Mouse (Mus musculus) lung, postnatal 0 days (tissue): Measurements from ENCODE around the gene Fdx1l.

ENCODE experiments used
- CTCF ChIP-seq: IDR thresholded peaks from 2 replicates; pipeline ENCODE4 v1.5.1; 2016; ENCODE audit warnings: antibody characterized with exemption, mild to moderate bottlenecking
- EP300 ChIP-seq: IDR thresholded peaks from 2 replicates; pipeline ENCODE4 v1.6.1; 2016; ENCODE audit warnings: antibody characterized with exemption, mild to moderate bottlenecking, control low read depth

- TF ChIP-seq CTCF (no peak), EP300 (no peak)
Measured at GRCm38 (mm10) chr9:21030055-21030600, 43.3 kb downstream of the Fdx1l start.
